Mouse (Mus musculus) liver, embryonic 12.5 days (tissue): Measurements from ENCODE around the gene Kcnk7. TPM values are rescaled to one million over a fixed set of nuclear protein-coding genes. Genes with fewer than 3 reads are reported as not detected.
"Not testable (repeated sequence)": the region's sequence is repeated elsewhere in the genome, so short reads cannot be mapped to it uniquely, and the experiment has no call there.

Experiments used
- ATAC-seq: fragments of 200-750 bp; cut with Nextera tagmentation; 2 replicates; pipeline ENCODE4 v1.8.0; 2017; ENCODE audit warnings: moderate number of reproducible peaks, mild to moderate bottlenecking, moderate library complexity
- H3K27ac ChIP-seq: fragments of 300-500 bp; sonication (generic); 2 replicates; pipeline ENCODE4 v1.5.1; 2016; ENCODE audit warnings: mild to moderate bottlenecking
- H3K27me3 ChIP-seq: fragments of 300-500 bp; sonication (generic); replicated peaks from 2 replicates; pipeline ENCODE4 v1.6.1; 2016; ENCODE audit warnings: mild to moderate bottlenecking, moderate library complexity
- H3K36me3 ChIP-seq: fragments of 300-500 bp; sonication (generic); 2 replicates; pipeline ENCODE4 v1.6.1; 2016; ENCODE audit warnings: mild to moderate bottlenecking, moderate library complexity
- H3K4me1 ChIP-seq: fragments of 300-500 bp; sonication (generic); 2 replicates; pipeline ENCODE4 v1.6.1; 2016
- H3K4me2 ChIP-seq: fragments of 300-500 bp; sonication (generic); 2 replicates; pipeline ENCODE4 v1.6.1; 2016; ENCODE audit warnings: mild to moderate bottlenecking, moderate library complexity
- H3K4me3 ChIP-seq: fragments of 300-500 bp; sonication (generic); 2 replicates; pipeline ENCODE4 v1.5.1; 2016; ENCODE audit warnings: mild to moderate bottlenecking, moderate library complexity
- H3K9ac ChIP-seq: fragments of 300-500 bp; sonication (generic); 2 replicates; pipeline ENCODE4 v1.6.1; 2016; ENCODE audit warnings: mild to moderate bottlenecking, moderate library complexity
- H3K9me3 ChIP-seq: fragments of 300-500 bp; sonication (generic); replicated peaks from 2 replicates; pipeline ENCODE4 v1.6.1; 2016; ENCODE audit warnings: mild to moderate bottlenecking, moderate library complexity
- WGBS: fragments of 180-500 bp; shearing (Covaris S2); methylation state at CpG from one replicate; pipeline ENCODE4 v1.1.7; 2016; ENCODE audit not compliant: insufficient replicate concordance; 5-methylcytosine and 5-hydroxymethylcytosine counted together
- polyA plus RNA-seq: library from polyadenylated mRNA; unstranded; fragments of >200 nt; fragmentation: Nextera tagmentation; extraction: Ambion mirVana; gene quantifications from 2 replicates; pipeline ENCODE4 v1.2.1, GENCODE M21; 2016

Kcnk7 gene
- polyA plus RNA-seq, 1 experiment from 2014 or later: 0.19 TPM

DNA sequence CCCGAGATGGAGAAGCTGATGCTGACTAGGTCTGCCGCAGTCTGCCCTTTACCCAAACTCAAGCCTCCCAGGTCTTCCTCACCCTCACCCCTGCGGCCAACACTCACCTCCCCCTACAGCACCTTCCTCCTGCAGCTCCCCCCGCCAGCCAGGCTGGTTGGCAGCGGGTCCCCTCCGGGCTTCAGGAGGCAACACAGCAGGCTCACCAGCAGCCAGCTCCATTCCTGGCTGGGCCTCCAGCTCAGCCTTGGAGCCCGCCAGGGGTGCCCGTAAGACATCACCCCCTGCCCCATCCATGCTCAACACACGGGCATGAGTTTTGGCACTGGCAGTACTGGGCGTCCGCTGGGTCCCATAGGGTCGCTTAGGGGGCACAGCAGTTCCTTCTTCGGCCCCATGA lies 19.2 kb upstream of the Kcnk7 start:
- H3K36me3 ChIP-seq: peaks cover 70% of the 10 kb centered on the region
- no peaks in the 10 kb centered on the region for H3K27me3 ChIP-seq
- H3K4me2 ChIP-seq: peak overlapping the region; percentile 95; the same call in 1 of the 2 replicates
- no peaks in the 10 kb centered on the region for H3K9me3 ChIP-seq
- peaks cover 33% of the 10 kb centered on the region for H3K4me1 ChIP-seq
- 89% methylated on average over 13 of the region's 13 CpGs for WGBS
- H3K4me3 ChIP-seq: no peak overlapping the region
- no peak for ATAC-seq
- H3K27ac ChIP-seq: 0 out of 2 replicates have a peak overlapping the region, but pooled peaks have one; percentile 91
- H3K9ac ChIP-seq: peak overlapping the region; percentile 89; the same call in 1 of the 2 replicates

DNA sequence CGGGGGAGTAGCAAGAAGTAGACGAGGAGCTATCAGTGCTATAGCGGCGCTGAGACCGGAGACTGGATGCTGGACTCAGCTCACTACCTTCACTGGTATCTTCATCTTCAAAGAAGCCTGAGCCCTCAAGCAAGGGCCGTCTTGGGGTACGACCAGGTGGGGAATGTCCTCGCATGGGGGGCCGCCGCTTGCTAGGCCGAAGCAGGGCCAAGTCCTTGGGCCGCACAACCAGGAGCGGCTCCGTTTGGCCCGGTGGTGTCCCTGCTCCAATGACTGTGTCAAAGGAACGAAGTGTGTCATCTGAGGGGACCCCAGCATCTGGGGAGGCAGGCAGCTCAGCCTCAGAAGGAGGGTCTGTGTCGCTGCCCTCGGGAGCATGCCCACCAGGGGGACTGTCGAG lies 18.7 kb upstream of the Kcnk7 start:
- Histone ChIP-seq H3K36me3 (peaks cover 66% of the 10 kb centered on the region), H3K9ac (peak overlapping the region; percentile 89; the same call in 1 of the 2 replicates), H3K4me1 (peaks cover 37% of the 10 kb centered on the region), H3K4me2 (peak overlapping the region; percentile 95), H3K4me3 (no peak overlapping the region), H3K9me3 (no peaks in the 10 kb centered on the region), H3K27ac (peak overlapping the region; percentile 91), H3K27me3 (no peaks in the 10 kb centered on the region)
- ATAC-seq: no peak
- 89% methylated on average over 19 of the region's 19 CpGs for WGBS

- Histone ChIP-seq H3K9me3 (no peaks in the 10 kb centered on the region), H3K4me2 (peak overlapping the region; percentile 95), H3K27me3 (no peaks in the 10 kb centered on the region), H3K9ac (peak overlapping the region; percentile 89), H3K4me1 (peaks cover 42% of the 10 kb centered on the region), H3K4me3 (peak overlapping the region; percentile 81), H3K36me3 (peaks cover 66% of the 10 kb centered on the region), H3K27ac (peak overlapping the region; percentile 91)
- no peak for ATAC-seq
- whole genome bisulfite sequencing: 85% methylated on average over 11 of the region's 11 CpGs
These were observed 18.3 kb upstream of the Kcnk7 start for GRCm38 (mm10) chr19:5685861-5686260.

DNA sequence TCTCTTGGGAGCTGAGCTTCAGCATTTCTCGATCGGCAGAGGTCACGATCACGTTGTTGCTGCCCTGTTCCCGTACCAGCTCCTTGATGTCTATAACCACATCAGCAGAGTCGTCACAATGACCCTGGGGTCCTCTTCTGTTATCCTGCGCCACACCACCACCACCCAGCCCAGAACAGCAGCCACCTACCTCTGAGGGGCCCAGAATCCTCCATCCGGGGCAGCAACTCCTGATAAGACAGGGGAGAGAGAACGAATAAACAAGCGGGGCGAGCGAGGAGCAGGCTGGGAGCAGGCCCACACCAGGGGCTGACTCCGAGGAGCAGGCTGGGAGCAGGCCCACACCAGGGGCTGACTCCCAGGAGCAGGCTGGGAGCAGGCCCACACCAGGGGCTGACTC lies 17.7 kb upstream of the Kcnk7 start:
- Histone ChIP-seq H3K27ac (peak overlapping the region; percentile 91), H3K27me3 (no peaks in the 10 kb centered on the region), H3K9ac (peak overlapping the region; percentile 89), H3K4me1 (peaks cover 47% of the 10 kb centered on the region), H3K4me3 (peak overlapping the region; percentile 81), H3K36me3 (peaks cover 66% of the 10 kb centered on the region), H3K4me2 (peak overlapping the region; percentile 95), H3K9me3 (no peaks in the 10 kb centered on the region)
- ATAC-seq: peak; percentile 21
- 43% methylated on average over 13 of the region's 13 CpGs for WGBS

DNA sequence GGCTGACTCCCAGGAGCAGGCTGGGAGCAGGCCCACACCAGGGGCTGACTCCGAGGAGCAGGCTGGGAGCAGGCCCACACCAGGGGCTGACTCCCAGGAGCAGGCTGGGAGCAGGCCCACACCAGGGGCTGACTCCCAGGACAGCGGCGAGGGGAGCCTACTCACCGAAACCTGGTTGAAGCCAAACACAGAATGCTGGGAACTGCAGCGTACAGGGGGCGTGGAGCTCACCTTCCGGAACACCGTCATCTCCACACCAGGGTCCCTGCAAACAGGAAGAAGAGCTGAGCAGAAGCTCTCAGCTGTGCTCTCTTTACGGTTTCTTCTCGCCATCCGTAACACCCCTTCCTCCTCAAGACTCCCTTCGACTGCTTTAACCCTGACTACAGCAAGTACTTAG lies 17.2 kb upstream of the Kcnk7 start:
- not testable (repeated sequence) for H3K27me3 ChIP-seq, ATAC-seq, H3K9me3 ChIP-seq
- Histone ChIP-seq H3K4me2 (peak overlapping the region; percentile 95), H3K36me3 (peaks cover 66% of the 10 kb centered on the region), H3K27ac (peak overlapping the region; percentile 91), H3K9ac (peak overlapping the region; percentile 89), H3K4me1 (peaks cover 53% of the 10 kb centered on the region), H3K4me3 (peak overlapping the region; percentile 81)
- 83% methylated on average over 12 of the region's 12 CpGs for WGBS

GRCm38 (mm10) chr19:5687738-5688137 lies 16.4 kb upstream of the Kcnk7 start:
- Histone ChIP-seq H3K4me3 (peak overlapping the region; percentile 81), H3K9ac (peak overlapping the region; percentile 89), H3K4me2 (peak overlapping the region; percentile 95), H3K27me3 (no peaks in the 10 kb centered on the region), H3K9me3 (no peaks in the 10 kb centered on the region), H3K36me3 (peaks cover 66% of the 10 kb centered on the region), H3K27ac (peak overlapping the region; percentile 91), H3K4me1 (peaks cover 60% of the 10 kb centered on the region)
- WGBS: 17% methylated on average over 9 of the region's 9 CpGs
- no peak for ATAC-seq

GRCm38 (mm10) chr19:5688200-5689087 lies 15.7 kb upstream of the Kcnk7 start, which contains the start of the genes Map3k11 and Pcnx3:
TSS of gene Map3k11 (plus strand) at chr19:5688742.
TSS of gene Pcnx3 (minus strand) at chr19:5688908.
- Histone ChIP-seq H3K4me1 (peaks cover 67% of the 10 kb centered on the region), H3K9me3 (no peaks in the 10 kb centered on the region), H3K27me3 (no peaks in the 10 kb centered on the region), H3K36me3 (peaks cover 66% of the 10 kb centered on the region), H3K4me2 (peak within 1 kb of the TSS; percentile 95), H3K9ac (peak within 1 kb of the TSS; percentile 89), H3K27ac (peak within 1 kb of the TSS; percentile 91), H3K4me3 (peak within 1 kb of the TSS; percentile 81)
- under 1% methylated on average over 69 of the region's 69 CpGs for WGBS
- peak; percentile 79 for ATAC-seq

- peaks cover 70% of the 10 kb centered on the region for H3K4me1 ChIP-seq
- peaks cover 66% of the 10 kb centered on the region for H3K36me3 ChIP-seq
- peak overlapping the region; percentile 81 for H3K4me3 ChIP-seq
- no peak for ATAC-seq
- H3K27me3 ChIP-seq: no peaks in the 10 kb centered on the region
- under 1% methylated on average over 7 of the region's 7 CpGs for WGBS
- peak overlapping the region; percentile 91 for H3K27ac ChIP-seq
- H3K4me2 ChIP-seq: peak overlapping the region; percentile 95
- H3K9me3 ChIP-seq: no peaks in the 10 kb centered on the region
- H3K9ac ChIP-seq: peak overlapping the region; percentile 89
These were observed 15.1 kb upstream of the Kcnk7 start for GRCm38 (mm10) chr19:5689088-5689428.

- ATAC-seq: peak; percentile 74
- H3K4me1 ChIP-seq: peaks cover 70% of the 10 kb centered on the region
- peak overlapping the region; percentile 91 for H3K27ac ChIP-seq
- no peaks in the 10 kb centered on the region for H3K9me3 ChIP-seq
- H3K4me2 ChIP-seq: peak overlapping the region; percentile 95
- peak overlapping the region; percentile 89 for H3K9ac ChIP-seq
- peaks cover 66% of the 10 kb centered on the region for H3K36me3 ChIP-seq
- H3K4me3 ChIP-seq: peak overlapping the region; percentile 81
- 4% methylated on average over 42 of the region's 42 CpGs for WGBS
- H3K27me3 ChIP-seq: no peaks in the 10 kb centered on the region
These were observed 14.4 kb upstream of the Kcnk7 start for GRCm38 (mm10) chr19:5689565-5690342.

- peak overlapping the region; percentile 81 for H3K4me3 ChIP-seq
- H3K9ac ChIP-seq: peak overlapping the region; percentile 89
- no peaks in the 10 kb centered on the region for H3K27me3 ChIP-seq
- peak overlapping the region; percentile 95 for H3K4me2 ChIP-seq
- 47% methylated on average over 15 of the region's 15 CpGs for WGBS
- no peaks in the 10 kb centered on the region for H3K9me3 ChIP-seq
- no peak for ATAC-seq
- peaks cover 64% of the 10 kb centered on the region for H3K4me1 ChIP-seq
- H3K36me3 ChIP-seq: peaks cover 66% of the 10 kb centered on the region
- H3K27ac ChIP-seq: peak overlapping the region; percentile 91
These were observed 13.8 kb upstream of the Kcnk7 start for GRCm38 (mm10) chr19:5690343-5690735.

- peak overlapping the region; percentile 95 for H3K4me2 ChIP-seq
- H3K36me3 ChIP-seq: peaks cover 66% of the 10 kb centered on the region
- no peak for ATAC-seq
- H3K4me3 ChIP-seq: peak overlapping the region; percentile 81
- H3K27ac ChIP-seq: peak overlapping the region; percentile 73
- H3K9ac ChIP-seq: peak overlapping the region; percentile 89
- WGBS: 52% methylated on average over 5 of the region's 5 CpGs
- peaks cover 58% of the 10 kb centered on the region for H3K4me1 ChIP-seq
- no peaks in the 10 kb centered on the region for H3K27me3 ChIP-seq
- no peaks in the 10 kb centered on the region for H3K9me3 ChIP-seq
These were observed 12.6 kb upstream of the Kcnk7 start for GRCm38 (mm10) chr19:5691601-5692000.
